Mouse (Mus musculus): Measurements from ENCODE around the gene Dab1.

Dab1 gene

GRCm38 (mm10) chr4:104694188-104694587 is 1075.0 kb downstream of the Dab1 start:
- no peak for DNase-seq

DNA sequence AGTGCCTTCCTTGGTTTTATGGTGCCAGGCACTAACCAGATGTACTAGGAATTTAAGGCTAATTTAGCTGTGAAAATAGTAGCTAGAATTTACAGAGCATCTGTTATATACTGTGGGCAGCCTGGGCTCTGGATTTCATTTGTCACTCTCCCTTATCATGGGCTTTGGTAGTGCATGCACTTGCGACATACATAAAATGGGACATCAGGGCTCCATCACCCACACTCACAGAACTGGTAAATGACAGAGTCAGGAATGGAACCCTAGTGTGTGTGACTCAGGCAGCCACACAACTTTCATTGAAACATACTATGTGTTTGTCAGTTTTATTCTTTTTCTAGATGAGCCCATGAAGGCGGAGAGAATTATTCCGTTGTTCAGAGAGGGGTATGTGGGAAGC is 1077.4 kb downstream of the Dab1 start:
- no peak for DNase-seq

DNA sequence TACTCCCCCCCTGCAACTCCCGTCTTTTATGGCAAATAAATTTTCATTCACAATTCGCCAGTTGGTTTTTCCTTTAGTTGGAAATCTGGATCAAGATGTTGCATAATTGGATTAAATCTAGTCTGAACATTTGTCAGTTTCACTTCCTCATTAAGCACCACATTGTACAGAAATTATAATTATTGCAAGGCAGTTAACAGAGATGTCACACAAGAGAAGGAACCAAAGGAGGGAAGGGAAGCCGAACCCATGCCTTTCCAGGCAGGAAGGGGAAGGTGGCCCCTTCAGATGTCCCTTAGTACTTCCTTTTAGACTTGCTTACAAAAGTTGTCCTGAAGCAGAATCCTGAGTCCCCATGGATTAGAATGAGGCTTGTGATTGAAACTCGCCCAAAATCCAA is 1078.5 kb downstream of the Dab1 start:
- no peak for DNase-seq

DNA sequence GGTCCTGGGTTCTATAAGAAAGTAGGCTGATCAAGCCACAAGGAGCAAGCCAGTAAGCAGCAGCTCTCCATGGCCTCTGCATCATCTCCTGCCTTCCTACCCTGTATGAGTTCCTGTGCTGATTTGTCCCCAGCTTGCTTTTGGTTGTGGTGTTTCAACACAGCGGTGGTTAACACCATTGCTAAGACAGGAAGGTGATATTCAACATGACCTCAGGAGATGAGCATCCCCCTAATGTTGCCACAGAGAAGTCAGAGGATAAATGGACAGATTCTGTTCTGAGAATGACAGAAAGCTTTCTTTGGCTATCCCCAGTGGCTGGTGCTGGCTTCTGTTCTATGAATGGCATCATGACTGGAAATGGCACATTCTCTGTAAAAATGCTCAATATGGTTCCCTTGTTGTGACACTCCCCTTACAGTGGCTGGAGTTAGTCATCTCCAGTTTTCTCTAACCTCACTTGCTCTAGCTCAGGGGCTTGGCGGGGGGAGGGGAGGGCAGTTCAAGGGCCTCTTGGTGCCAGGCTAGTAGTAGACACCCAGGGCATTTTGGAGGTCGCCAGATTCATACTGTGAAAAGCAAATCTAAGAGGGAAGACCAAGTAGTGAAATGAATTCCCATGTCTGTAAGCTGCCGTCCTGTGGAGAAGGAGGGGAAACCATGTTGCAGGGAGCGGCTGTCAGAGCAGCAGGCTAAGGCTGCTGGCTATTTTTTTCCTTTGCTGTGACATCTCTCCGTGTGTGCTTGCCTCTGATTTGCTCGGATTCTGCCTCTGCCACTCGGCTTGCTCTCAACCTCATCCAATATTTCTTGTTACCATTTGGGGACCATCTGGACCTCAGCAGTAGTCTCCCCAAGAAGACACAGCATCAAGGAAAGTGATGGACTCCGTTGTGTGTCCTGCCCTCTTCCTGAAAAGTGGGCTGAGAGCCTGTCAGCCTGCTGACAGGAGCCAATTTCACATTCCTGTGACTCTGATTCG is 1086.8 kb downstream of the Dab1 start:
- DNase-seq: no peak

DNA sequence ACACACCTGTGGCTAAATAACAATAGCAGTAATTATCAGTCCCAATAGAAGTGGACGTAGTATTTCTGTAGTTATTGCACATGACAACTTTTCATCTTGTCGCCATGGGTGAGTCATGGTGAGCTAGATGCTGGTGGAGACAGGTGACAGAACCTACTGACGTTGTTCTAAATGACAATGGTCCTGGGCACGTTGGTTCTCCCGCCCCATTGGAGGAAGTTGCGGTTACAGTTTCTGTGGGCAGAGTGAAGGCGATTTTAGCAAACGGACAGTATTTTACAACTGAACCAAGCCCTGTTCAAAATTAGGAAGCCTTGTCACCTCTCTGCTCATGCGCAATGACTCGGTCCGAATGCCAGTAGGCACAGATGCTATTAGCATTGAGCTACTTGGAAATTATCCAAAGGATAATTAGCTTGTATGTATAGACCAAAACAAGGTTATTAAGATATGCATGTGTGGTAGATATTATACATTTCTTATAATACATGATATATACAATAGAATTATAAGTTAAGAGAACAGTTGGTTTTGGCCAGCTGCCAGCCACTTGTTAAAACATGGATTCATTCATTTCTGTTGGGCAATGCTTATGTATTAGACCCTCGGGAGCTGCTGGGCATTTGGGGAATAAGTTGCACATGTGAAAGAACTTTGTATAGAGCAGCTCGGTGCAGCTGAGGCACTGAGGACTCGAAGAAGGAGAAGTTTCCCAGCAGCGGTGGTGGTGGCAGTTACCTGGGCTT is 1093.4 kb downstream of the Dab1 start:
- DNase-seq: no peak

GRCm38 (mm10) chr4:104714925-104715519 is 1095.9 kb downstream of the Dab1 start:
- DNase-seq: no peak

DNA sequence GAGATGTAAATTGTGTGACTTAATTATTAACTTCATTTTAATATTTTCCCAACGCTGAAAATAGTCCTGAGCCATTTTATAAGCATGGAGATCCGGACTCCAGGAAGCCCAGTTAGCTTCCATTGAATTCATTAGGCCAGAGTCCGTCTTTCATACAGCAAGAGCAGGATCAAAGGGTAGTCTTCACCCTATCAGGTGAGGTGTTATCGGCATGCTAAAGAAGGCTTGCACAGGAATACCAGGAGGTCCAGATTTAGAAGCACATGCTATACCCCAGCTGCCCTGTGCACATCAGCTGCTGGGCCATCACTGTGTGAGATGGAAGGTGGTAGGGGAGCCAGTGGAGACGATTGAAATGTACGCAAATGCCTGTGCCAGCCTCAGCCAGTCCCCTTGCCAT is 1096.7 kb downstream of the Dab1 start:
- no peak for DNase-seq

DNA sequence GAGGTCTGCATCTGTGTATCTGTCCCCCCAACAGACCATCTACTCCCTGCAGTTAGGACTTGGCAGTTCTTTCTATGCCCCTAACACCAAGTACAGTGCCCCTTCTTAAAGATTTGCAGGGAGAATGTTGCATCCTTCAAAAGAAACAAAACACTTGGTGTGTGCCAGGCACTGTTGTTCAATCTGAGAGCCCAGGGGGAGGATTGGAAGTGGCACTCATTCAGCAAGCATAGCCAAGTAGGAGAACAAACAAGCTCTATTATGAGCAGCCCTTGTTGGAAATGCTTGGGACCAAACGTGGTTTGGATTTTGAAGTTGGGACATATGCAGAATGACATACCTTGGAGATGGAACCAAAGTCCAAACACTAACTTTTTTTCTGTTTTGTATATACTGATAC is 1097.3 kb downstream of the Dab1 start:
- no peak for DNase-seq

DNA sequence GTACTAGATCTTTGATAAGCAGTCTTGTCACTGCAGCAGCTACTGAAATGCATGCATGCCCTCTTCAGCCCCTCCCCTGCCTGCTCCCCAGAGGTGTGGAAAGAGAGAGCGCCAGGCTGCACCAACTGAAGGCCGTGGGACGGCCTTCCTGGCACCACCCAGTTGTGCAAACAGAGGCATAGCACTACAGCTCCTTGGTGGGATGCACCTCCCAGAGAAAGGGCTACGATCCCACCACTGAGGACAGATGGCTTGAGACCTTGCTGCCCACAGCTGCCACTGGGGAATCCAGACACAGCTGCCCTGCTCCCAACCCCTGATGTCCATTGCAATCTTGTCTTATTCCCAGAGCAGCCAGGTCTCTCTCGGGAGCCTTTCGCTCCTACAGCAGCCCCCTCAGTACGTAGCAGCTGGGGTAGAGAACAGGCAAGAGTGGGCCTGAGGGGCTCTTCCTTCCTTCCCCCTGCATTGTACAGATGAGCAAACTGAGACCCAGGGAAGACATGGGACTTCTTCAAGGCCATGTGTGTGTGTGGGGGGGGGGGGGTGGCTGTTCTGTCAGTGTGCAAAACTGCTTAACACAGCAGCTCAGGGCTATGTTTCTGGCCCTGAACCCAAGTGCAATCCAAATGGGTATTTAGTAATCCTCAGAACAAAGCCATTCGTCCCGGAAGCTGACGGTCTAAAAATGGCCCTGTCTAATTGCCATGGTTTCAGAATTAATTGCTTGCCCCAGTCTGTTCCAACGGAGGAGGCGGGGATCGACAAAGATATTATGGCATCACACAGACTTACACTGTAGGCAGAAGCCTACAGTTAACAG is 1100.0 kb downstream of the Dab1 start:
- no peak for DNase-seq

DNA sequence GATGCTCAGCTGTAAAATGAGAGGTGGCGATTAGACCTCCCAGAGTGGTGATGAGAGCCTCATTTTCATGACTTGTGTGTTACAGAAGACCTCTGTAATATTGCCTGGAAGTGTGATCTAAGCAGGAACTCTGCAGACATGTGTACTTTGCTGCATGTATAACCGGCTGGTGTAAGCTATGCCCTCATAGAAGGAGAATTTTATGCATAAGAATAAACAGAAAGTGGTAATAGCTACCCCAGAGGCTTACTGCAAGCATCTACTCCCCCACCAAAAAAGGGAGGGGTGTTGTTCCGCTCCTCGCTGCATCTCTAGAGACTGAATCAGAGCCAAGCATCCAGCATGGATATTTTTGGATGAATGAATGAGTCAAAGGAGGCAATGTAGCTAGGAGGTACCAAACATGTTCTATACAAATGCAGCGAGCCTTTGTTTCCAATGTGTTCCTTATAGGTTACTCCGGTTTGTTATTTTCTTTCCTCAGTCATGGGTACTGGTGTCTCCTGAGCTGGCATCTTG is 1104.4 kb downstream of the Dab1 start:
- no peak for DNase-seq

DNA sequence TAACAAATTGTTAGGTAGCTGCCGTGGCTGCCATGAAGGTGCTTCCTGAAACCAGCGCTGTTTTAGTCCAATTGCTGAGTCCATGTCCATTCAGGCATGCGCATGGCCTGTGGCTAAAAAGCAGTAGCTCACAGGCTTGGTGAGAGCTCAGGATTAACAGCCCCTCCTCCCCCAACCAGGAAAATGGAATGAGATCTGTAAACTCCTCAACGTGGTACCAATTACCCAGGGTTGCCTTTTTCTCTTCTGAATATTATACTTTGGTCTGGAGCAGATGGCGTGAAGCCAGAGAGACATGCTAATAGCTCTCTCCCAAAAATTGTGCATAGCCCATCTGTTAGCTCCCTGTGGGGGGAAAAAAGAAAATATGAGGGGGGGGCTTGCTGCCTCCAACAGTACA is 1105.1 kb downstream of the Dab1 start:
- no peak for DNase-seq

GRCm38 (mm10) chr4:104725673-104726072 is 1106.5 kb downstream of the Dab1 start:
- no peak for DNase-seq

- no peak for DNase-seq
These were observed 1110.0 kb downstream of the Dab1 start for GRCm38 (mm10) chr4:104729185-104729584.

- DNase-seq: no peak
These were observed 1127.3 kb downstream of the Dab1 start for GRCm38 (mm10) chr4:104746500-104746899.

DNA sequence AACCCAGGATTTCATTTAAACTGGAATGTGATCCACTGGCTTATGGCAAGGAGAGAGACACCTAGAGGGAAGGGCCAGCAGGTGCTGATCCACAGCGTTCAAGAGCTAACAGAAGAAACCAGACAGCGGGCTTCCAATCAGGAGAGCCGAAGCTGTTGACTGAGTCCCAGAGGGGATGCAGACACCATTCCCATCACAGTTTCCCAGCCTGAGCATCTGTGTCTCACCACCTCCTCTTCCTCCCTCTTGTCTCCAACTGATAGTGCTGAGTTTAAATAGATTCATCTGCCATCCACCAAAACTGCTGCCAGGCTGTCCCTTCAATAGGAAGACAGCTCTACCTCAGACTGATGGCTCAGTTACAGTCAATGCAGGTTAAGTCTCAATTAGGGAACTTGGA is 1134.9 kb downstream of the Dab1 start:
- no peak for DNase-seq

GRCm38 (mm10) chr4:104760878-104761624 is 1141.9 kb downstream of the Dab1 start:
- no peak for DNase-seq

GRCm38 (mm10) chr4:104766065-104766464 is 1146.9 kb downstream of the Dab1 start, which contains the start of gene C8b:
TSS of gene C8b (plus strand) at chr4:104766317.
- DNase-seq: no peak

- DNase-seq: no peak
These were observed 1149.0 kb downstream of the Dab1 start for GRCm38 (mm10) chr4:104768190-104768589.

- DNase-seq: no peak
These were observed 1150.4 kb downstream of the Dab1 start for GRCm38 (mm10) chr4:104769602-104770001.

GRCm38 (mm10) chr4:104770331-104770730 is 1151.2 kb downstream of the Dab1 start:
- DNase-seq: no peak

DNA sequence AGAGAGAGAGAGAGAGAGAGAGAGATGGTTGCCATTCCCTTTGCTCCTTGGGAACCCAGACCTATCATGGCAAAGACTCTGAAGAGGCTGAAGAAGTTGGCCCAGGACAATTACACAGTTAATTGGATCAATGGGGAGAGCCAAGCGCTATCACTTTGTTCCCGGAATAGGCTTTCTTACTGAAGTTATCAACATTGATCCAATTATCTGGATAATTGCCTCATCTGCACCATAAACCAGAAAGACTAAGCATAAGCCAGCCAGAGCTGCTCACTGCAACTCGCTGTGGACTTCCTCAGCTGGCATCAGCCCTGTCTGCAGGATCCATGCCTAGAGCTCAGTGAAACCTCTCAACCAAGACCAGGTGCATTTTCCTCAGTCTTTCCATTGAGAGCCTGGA is 1156.4 kb downstream of the Dab1 start:
- DNase-seq: no peak

DNA sequence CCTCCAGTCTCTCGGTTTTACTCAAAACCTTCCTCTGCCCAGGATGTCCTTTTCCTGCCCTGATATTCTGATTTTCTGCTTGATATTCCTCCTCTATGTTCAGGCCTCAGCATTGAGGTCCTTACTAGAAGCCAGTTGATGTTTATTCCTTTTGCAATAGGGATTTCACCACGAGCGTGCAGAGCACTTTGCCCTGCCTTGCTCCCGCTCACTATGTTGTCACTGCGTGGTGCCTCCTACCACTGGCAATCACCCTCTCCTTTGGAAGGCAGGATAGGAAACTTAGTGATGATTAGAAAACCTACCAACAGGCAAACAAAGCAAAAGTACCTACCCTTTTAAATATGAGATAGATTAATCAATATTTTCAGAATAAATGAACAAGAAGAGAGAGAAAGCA is 1160.3 kb downstream of the Dab1 start:
- no peak for DNase-seq
